Mouse (Mus musculus): ENCODE results near the gene Bola1. TPM values are rescaled to one million over a fixed set of nuclear protein-coding genes. Genes with fewer than 3 reads are reported as not detected.
"Not testable (repeated sequence)": the region's sequence is repeated elsewhere in the genome, so short reads cannot be mapped to it uniquely, and the experiment has no call there.

Bola1 gene
- total RNA-seq, 2 experiments from 2014 or later, result 30.6 to 33.1 TPM

DNA sequence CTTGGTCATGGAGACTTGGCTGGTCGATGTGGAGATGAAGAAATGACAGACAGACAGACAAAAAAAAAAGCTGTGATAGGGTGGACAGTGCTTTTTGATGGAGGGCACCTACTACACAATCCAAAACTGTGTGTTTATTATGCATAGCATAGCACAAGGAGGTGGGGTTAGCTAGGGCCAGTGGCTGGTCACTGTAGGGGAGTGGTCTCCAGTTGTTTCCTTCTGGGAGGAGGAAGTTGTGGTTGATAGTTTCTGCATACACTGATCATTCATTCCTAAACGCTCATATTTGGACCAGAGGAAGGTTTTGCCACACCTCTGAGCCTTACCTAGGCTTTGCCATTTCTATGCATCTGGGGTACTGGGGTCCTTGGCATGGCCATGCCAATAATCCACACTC is 10.9 kb upstream of the Bola1 start:
- no peak for DNase-seq (ENCODE audit: low spot score in 2 of 2)

DNA sequence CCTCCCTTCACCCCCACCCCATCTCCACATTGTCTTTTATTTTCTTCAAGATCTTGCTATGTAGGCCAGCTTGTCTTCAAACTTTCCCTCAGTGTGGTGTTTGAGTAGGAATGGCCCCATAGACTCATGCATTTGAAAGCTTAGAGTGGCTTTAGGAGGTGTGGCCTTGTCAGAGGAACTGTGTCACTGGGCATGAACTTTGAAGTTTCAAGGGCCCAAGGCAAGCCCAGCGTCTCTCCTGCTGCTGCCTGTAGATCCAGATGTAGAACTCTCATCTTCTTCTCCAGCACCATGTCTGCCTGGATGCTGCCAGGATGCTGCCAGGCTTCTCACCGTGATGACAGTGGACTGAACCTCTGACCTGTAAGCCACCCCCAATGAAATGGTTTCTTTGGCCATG is 9.3 kb upstream of the Bola1 start:
- no peak for DNase-seq (ENCODE audit: low spot score in 2 of 2)

DNA sequence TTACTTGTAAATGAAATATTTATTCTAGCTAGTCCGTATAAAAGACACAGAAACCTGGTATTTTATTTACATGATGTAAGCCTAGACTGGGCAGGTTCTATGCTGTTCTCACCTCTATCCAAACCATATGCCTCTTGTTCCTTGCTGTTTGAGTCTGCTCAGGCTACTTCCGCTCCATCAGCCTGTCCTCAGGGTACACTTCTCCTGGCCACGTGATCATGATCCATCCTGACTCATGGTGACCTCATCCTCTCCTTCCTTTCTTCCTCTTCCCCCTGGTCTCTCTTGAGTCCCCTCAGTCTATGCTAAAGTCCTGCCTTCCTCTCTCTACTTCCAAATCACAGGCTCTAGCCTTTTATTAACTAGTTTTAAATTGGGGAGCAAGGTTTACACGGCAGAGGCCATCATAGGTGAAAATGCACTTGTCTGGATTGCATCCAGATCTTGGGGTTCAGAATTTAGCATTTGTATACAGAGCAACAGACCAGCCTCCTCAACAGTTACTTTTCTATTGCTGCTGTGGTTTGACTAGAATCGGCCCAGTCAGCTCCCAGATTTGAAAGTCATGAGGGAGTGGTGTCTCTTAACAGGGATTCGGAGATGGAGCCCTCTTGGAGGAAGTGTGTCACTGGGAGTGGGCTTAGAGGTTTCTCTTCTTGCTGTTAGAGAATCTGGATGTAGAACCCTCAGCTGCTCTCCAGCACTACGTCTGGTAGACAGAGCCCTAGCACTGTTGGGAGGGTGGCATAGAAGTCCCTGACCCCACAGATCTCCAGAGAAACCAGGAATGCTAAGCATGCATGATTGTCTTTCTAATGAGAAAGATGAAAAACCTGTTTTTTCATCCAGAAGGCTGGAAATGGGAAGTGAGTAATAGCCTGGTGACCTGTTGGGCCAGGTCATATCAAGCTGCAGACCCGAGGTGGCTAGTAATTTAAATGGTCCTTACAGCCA is 7.5 kb upstream of the Bola1 start:
- no peak for DNase-seq (ENCODE audit: low spot score in 2 of 2)

DNA sequence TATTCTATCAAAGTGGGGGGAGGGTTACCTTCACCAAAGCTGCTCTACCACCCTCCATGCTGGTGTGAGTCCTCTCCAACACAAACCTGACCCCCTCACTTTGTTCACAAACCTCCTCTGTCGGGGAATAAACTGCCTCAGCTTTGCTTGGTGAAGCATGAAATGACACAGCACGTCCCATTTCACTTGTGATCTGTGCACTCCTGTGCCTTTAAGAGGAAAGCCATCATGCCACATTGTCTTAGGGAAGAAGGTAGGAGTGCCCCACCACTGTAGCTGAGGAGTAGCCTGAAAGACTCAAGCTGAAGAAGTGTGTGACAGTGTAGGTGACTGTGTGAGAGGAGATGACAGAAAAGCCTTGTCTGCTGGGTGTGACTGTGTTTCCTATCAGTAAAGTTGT is 5.9 kb upstream of the Bola1 start:
- no peak for DNase-seq (ENCODE audit: low spot score in 2 of 2)

DNA sequence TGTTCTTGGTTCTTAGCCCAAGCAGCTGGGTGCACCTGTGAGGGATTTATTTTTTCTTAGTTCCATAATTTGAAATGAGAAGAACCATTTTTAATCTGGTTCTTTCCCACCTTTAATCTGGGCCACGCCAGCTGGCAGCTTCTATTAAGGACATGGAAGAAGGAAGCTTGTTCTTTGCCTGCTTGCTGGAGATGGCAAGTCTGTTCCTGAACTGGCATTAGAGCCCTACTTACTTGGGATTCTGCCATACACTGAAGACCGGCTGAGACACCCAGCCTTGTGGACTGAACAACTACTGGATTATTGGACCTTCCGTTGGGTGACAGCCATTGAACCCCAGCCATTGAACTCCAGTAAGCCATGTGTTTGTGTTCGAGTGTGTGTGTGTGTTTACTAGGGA is 3.3 kb upstream of the Bola1 start:
- DNase-seq (ENCODE audit: low spot score in 2 of 2), result no peak

DNA sequence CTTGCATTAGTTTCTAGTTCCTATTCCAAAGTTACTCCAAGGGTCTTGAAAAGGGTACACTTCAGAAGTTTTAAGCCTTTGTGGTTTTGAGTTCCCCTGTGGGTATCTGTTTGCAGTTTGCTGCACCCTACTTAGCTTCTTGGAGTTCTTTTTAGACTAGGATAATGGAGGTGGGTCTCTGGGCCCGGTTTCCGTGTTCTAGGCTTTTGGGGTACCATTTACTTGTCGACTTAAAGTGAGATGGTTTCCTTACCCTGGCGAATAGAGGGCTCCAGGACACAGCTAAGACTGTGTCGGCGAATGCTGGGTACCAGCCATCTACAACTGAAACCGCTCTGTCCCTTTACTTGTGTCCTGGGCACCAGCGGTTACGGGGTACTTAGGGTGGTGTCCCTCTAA is 2.1 kb upstream of the Bola1 start:
- DNase-seq (ENCODE audit: low spot score in 2 of 2), result no peak

DNA sequence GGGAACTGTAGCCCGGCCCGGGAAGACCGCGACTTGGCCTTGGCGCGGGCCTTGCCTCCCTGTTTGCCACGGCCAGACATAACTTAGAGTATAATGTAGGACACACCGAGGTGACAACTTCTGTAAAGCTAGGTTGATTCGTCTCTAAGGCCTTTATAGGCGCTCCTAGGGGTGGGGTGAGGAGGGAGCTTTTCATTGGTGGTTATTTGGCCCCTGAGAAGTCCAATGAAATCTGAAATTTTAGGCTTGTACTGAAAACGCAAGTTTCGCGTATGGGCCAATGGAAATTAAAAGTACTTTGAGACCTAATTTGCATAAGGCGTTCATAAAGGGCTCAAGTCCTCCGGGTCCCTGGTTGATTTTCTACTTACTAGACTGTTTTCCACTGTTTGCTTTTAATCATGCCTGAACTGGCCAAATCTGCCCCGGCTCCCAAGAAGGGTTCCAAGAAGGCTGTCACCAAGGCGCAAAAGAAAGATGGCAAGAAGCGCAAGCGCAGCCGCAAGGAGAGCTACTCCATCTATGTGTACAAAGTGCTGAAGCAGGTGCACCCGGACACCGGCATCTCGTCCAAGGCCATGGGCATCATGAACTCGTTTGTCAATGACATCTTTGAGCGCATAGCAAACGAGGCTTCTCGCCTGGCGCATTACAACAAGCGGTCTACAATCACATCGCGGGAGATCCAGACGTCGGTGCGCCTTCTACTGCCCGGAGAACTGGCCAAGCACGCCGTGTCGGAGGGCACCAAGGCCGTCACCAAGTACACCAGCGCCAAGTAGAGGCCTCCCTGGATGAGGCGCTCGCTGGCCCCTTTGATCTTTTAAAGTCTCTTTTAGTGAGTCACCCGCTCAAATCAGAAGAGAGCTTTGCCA is 1.5 kb upstream of the Bola1 start, which contains the start of the genes Hist2h2ac and Hist2h2be:
Gene Hist2h2ac, minus strand, starts transcription at position 116 of the 875 bp plus-strand sequence.
Gene Hist2h2be, plus strand, starts transcription at position 355 of the 875 bp plus-strand sequence.
- DNase-seq (ENCODE audit: low spot score in 2 of 2), result peak; percentile 54 to 75

DNA sequence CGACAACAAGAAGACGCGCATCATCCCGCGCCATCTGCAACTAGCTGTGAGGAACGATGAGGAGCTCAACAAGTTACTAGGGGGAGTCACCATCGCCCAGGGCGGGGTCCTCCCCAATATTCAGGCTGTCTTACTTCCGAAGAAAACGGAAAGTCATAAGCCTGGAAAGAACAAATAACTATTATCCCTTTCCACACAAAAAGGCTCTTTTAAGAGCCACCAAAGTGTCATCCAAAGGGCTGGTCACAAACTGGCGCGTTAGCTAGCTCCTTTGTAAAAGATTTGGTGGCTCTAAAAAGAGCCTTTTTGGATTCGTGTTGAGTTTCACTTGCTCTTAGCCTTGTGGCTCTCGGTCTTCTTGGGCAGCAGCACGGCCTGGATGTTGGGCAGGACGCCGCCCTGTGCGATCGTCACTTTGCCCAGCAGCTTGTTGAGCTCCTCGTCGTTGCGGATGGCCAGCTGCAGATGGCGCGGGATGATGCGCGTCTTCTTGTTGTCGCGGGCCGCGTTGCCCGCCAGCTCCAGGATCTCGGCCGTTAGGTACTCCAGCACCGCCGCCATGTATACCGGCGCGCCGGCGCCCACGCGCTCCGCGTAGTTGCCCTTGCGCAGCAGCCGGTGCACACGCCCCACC is 739 bp upstream of the Bola1 start:
- DNase-seq (ENCODE audit: low spot score in 2 of 2), result peak in 1 of 2 experiments; percentile 24

DNA sequence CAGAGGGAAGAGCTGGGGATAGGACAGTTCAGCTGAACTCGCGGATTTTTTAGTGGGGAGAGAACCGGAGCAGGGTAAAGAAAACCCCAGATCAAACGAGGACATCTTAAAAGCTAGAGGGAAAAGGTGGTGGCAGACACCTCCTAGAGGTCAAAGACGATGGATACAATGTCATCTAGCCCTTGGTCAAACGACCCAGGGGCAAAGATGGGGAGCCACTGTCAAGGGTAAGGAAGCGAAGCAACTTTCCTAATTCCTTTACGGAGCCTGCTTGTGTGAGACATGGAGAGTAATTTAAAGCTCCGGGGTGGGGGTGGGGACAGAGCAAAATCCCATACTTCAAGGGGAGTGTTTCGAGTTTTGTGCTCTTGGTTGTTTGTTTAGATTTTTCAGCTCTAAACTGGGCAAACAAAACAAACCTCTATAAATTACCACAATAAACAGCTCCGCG is 293 bp downstream of the Bola1 start:
- no peak for DNase-seq (ENCODE audit: low spot score in 2 of 2)

DNA sequence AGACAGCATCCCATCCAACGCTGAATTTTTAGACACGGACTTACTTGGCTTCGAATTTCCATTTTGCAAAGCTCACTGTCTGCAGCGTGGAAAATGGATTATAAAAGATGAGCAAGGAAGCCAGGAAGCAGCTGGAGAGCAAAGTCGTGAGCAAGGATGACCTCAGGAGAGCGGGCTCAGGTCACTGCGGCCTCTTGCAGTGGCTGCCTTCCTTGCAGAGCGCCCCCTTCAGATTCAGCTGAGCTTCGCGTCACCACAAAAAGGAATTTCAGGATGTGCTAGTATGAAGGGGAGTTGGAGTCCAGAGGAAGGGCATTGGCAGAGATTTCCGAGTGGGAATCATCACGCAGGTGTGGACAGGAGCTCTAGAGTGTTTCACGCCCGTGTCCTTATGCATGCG is 10.3 kb downstream of the Bola1 start:
- no peak for DNase-seq (ENCODE audit: low spot score in 2 of 2)

DNA sequence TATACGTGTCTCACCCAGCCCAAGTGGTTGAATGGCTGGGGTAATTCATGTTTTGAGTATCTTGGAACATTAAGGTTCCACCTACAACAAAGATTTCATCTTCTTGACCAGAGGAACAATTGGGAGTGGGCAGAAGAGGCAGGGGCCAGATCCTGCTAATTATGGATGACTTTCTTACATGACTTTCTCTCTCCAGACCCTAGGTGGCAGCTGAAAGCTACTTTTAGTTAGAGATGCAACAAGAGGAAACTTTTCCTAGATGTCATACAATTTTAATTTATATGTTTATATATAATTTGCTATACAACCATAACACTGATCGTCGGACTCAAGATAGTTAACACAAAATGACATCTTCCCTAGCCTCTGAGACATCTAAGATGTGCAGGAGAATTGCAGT is 11.7 kb downstream of the Bola1 start:
- DNase-seq (ENCODE audit: low spot score in 2 of 2), result no peak

DNA sequence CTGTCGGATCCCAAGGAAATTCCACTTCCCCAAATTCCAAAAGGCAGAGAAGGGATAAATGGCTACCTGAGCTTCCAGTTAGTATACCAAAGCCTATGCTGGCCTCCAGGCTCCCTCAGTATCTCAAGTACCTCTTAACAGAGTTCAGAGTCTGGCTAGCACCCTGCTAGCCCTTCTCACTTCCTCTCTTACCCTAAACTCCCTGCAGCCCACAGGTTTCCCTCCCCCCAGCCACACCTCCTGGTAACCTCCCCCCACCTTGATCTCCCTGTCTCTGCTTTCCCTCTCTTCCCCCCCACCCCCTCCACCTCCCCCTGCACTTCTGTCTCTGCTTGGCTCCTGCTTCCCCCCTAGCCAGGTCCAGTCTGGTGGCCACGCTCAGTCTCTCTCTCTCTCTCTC is 19.8 kb downstream of the Bola1 start:
- no peak for DNase-seq (ENCODE audit: low spot score in 2 of 2)

DNA sequence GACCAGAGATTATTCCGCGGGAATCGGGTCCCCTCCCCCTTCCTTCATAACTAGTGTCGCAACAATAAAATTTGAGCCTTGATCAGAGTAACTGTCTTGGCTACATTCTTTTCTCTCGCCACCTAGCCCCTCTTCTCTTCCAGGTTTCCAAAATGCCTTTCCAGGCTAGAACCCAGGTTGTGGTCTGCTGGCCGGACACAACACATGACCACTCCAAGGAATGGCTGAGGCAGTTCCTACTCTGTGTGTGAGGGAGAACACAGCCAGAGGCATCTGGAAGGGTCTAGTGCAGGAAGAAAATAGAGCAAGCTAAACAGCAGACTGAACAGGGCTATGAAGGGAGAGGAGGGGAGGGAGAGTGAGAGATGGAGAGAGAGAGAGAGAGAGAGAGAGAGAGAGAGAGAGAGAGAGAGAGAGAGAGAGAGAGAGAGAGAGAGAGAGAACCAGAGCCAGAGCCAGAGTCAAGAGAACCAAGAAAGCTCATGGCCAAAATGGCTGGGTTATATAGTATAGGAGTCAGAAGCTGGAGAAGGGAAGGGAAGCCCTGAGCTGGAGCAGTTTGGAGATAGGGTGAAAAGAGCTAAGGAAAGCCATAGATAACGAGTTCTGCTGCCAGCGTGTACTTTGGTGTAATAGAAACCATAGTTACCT is 20.8 kb downstream of the Bola1 start:
- DNase-seq (ENCODE audit: low spot score in 2 of 2), result not testable (repeated sequence)

DNA sequence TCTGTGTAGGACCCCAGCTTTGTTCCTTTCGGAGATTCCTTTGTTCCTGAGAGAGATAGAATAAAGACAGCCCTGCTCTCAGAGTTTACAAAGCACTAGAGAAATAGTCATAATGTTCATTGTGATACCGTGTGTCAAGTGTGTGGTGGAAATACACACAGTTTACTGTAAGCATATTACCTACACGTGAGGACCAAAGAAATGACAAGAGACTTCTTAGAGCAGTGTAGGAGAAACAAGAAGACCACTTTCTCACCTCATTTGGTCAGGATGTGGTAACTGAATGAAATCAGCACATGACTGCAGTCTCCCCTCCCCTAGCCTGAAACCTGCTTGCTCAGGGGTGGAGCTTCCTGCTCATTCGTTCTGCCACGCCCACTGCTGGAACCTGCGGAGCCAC is 21.3 kb downstream of the Bola1 start:
- no peak for DNase-seq (ENCODE audit: low spot score in 2 of 2)

DNA sequence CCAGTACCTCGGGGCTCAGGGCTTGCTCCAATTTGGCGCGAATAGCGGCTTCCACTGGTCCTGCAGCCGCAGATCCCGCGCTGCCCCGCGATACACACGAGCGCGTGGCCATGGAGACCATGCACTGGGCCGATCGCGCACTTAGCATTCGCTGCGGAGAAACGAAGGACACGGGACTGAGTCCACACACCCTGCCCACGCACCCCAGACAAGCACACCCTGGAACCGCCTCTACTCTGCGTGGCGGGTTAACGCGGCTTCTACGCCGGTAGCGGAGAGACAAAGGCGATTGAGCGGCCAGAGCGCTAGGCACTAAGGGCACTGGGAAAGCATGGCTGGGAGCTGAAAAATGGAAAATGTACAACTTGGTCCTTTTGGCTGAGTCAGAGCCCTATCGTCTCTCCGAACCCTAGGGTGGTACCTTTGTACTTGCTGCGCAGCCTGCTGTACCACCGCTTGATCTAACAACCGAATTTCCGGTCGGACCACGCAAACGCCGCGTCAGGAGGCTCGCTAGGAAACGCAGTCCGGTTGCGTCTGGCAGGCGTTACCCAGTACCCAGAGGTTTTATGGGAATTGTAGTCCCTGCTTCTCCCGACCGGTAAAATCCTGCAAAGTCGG is 22.3 kb downstream of the Bola1 start:
- DNase-seq (ENCODE audit: low spot score in 2 of 2), result peak; percentile 38 to 64

DNA sequence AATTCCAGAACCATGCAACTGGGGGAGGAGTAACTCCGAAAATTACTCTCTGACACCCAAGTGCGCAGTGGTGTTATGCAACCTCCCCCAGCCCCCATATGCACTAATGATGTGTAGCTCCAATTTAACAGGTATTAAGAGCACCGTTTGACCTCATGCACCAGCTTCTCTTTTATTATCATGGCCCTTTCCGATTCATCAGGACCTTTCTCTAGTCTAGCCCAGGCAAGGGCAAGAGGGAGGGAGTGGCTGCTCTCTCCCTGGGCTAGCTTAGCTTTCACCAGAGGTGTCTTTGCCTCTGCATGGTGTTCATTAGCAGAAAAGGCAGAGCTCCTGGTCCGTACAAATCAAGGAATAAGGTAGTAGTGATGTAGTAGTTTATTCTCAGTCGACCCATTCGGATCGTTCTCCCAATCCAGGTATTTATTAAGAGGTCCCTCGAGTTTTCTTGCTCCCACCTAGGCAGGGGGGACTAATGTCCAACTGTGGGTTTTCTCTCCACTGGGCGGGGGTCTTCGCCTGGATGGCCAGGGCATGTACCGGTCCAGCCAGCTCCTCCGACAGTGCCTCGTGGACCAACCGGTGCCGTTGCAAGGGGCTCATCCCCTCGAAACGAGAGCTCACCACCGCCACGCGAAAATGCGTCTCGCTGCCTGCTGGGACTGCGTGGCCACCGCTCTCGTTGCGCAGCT is 22.9 kb downstream of the Bola1 start:
- DNase-seq (ENCODE audit: low spot score in 2 of 2), result no peak

DNA sequence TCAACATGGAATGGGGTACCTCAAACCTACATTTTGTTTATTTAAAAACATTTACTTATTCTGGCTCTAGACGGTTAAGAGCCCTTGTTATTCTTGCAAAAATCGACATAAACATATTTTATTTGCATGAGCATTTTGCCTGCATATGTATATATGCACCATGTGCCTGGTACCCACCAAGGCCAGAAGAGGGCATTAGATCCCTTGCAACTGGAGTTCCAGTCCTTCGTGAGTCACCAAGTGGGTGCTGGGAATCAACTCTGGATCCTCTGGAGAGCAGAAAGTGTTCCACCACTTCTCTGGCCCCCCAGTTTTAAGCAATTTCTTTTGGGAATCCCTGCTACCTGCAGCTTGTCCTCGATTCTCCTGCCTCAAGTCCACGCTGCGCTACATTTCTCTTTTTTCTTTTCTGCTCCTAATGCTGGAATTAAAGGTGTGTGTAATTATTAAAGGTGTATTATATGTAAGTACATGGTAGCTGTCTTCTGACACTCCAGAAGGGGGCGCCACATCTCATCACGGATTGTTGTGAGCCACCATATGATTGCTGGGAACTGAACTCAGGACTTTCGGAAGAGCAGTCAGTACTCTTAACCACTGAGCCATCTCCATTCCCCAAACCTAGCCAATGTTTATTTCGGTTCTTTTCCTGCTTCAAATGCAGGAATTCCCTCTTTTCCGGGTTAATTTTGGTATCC is 23.7 kb downstream of the Bola1 start:
- DNase-seq (ENCODE audit: low spot score in 2 of 2), result no peak

DNA sequence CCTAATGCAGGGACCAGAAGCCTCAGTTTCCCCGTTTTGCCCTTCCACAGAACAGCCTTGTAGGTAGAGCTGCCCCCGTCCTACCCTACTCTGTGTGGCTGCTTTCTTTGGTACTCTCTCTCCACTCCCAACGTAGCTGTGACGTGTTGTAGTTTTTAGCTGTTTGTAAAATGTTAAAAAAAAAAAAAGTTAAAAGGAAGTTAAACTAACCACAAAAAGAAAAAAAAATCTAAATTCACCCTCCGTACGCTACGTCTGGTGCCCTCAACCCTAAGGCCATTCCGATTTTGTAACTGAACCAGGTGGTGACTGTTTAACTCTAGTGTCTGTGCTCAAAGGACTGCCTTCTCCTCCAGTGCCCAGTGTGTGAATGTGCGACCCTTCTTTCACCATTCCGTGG is 24.5 kb downstream of the Bola1 start:
- no peak for DNase-seq (ENCODE audit: low spot score in 2 of 2)

DNA sequence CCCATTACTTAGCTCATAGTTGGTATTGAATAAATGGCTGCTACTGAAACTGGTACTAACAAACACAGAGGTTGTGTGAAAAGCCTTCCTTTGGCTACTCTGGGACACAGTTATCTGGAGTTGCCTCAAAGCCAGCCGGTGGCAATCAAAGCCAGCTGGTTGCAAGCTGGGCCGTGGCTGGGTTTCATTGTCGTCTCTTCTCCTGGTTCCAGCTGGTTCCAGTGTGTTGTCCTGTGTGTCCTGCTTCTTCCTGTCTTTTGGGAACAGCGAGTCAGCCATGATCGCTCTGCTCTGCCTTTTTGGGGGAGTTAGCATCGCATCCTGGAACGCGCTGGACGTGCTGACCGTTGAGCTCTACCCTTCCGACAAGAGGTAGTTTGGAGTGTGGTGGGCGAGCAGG is 26.5 kb downstream of the Bola1 start:
- no peak for DNase-seq (ENCODE audit: low spot score in 2 of 2)

All from adrenal gland, postnatal 4 days (tissue).